Mouse (Mus musculus): ENCODE measurements around the gene Fmnl2.

DNA sequence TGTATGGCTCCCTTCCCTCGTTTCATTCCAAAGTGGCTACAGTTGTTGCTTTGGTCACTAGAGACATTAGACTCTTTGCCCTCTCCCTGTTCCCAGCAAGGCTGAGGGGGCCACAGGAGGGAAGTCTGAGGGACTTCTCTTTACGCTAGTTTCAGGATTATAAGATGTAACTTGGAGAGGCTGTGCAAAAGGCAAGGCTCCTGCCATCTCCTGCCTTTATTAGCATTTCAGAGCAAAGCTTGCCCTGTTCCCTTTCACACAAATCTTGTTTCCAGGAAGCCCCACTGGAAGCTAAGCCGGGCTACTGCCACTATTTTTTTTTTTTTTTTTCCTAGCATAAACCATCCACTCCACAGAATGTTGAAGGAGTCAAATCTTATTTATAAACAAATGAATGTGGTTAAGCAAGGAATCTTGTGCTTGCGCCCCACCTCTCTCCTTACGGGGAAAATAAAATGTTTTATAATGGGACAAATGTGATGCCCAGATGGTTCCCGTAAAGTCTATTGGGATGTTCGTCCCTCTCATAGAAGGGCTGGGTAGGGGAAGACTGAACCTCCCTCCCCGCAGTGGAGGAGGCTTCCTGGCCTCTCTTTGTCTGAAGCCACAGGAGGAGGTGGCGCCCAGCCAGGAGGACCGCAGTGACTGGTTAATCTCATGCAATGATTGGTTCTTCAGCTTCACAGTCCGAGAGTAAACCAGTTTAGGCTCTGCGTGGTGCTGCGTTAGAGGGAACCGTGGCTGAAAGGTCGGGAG, 101.1 kb downstream of the Fmnl2 start:
- TF ChIP-seq GATA1 (IDR thresholded peaks at IDR 0.05; ENCODE audit: borderline replicate concordance, low read length) (no peak), FLI1 (IDR thresholded peaks at IDR 0.05; ENCODE audit: low read length) (no peak)
